Mouse (Mus musculus) left cerebral cortex, postnatal 25 days (tissue): ENCODE measurements around the gene Men1. TPM values are rescaled to one million over a fixed set of nuclear protein-coding genes. Genes with fewer than 3 reads are reported as not detected.

ENCODE experiments used
- DNase-seq, 2 experiments: peaks; one replicate each; pipeline ENCODE4 v3.0.0; 2022; ENCODE audit warnings: low spot score in 2 of 2, mixed read lengths in 1 of 2
- intact Hi-C: fragments of 180-260 bp; cut with DNase I; formaldehyde crosslinking; loops from one replicate; pipeline ENCODE4 v1.15.1; 2025
- total RNA-seq, 2 experiments: library from RNA; stranded (reverse); gene quantifications; 2 replicates each; pipeline ENCODE4 v1.2.3; 2021

Gene Men1
- total RNA-seq, 2 experiments from 2014 or later: 69.7 to 70.0 TPM

DNA sequence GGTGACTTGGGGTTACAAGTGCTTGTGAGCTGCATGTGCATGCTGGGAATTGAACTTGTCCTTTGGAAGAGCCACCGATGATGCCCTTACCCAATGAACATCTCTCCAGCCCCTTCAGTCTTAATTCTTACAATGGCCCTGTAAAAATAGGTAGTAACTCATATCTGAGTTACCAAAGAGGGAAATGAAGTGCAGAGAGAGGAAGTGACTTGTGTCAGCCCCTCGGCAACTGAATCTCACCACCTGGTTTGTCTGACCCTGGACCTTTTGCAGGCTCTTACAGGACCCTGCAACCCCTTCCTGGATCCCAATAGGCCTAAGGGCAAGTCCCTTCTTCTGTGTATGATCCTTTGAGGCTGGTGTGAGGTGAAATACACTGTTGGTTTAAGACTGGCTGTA lies 17.3 kb downstream of the Men1 start:
- intact Hi-C loops: no loop called here
- no peak for DNase-seq

DNA sequence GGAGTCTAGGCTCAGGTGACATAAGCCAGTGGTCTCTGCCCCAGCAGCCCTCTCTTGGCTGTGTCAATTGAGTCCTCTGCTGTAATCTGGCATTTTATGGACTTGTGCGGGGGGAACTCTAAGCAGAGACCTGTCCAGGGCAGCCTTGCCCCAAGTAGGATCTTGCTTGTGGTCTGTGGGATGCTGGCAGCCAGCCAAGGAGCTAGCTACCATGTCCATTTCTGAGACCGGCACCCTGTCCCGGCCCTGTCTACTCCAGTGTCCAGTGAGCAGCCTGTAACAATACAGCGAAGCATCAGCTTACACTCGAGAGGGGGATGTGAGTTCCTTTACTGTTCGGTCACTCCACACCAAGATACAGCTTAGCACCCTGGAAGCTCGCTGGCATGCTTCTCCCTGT lies 19.3 kb downstream of the Men1 start:
- intact Hi-C loops: no loop called here
- DNase-seq: no peak

DNA sequence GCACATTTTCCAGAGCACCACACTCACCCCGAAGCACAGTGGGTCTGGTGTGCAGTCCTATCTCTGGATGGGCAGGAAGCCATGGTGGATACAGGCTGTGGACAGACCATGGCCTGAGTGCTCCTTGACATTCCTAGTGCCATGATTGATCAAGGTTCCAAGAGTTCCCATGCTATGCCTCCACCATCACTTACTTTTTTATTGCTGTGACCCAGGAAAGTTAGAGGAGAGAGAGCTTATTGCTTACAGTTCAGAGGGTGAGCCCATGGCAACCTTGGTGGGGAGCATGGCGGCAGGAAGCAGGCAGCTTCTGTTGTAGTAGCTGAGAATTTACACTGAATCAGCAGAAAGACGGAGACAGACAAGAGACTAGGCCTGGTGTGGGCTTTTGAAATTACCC lies 26.5 kb downstream of the Men1 start:
- intact Hi-C loops: no loop called here
- no peak for DNase-seq

DNA sequence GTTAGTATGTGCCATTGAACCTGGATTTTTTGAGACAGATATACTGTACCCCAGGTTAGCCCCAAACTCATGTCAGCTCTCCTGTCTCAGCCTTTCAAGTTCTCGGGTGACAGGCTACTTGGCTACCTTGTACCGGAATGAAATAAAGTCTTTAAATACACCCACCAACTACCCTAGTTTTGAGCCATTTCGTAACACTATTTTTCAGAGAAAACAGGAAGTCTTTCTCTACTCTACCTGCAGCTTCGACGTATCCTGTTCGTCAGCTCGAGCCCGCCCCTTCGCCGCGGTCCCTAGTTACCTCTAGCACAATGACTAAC lies 28.3 kb downstream of the Men1 start:
- intact Hi-C loops: loop anchor here (2.0 kb wide), 1 partner anchor 28 kb away; the partner anchor contains the start of gene Men1
- DNase-seq: no peak

DNA sequence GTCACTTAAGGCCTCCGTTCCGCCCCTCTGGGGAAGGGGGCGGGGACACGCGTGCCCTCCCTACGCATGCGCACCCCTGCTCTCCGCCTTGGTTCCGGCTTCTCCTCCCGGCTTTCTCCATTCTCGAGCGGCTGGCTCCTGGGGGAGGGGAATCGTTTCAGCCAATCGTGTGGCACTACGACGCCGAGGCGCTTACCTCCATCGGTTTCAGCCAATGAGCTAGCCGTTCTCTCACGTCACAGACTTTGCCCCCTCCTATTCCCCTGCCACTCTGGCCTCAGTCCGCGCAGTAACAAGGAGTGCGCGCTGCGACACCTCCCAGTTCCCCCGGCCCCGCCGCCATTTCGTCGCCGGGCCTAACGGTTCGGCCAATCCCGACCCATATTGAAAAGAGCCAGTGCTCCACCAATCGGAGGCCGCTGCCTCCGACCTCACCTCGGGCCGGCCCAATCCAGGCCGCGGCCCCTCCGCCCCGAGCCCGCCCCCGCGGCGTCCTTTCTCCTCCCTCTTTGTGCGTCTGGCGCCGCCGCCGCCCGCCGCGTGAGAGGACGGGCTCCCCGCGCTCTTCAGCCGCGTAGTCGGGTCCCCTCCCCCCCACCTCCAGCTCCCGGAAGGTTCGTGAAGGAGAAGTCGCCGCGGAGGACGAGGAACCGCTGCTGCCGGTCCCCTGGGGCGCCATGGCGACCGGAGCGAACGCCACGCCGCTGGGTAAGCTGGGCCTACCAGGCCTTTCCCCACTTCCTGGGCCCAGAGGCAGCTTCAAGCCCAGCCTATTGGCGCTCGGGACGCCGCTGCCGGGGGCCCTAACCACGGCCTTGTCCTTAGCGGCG lies 28.8 kb downstream of the Men1 start, which contains the start of gene Sf1:
Gene Sf1 (plus strand): TSS at position 280 of the 830 bp plus-strand sequence.
- intact Hi-C loops: loop anchor here (2.0 kb wide), 1 partner anchor 29 kb away; the partner anchor contains the start of gene Men1
- DNase-seq: peak; percentile 99 to 100

DNA sequence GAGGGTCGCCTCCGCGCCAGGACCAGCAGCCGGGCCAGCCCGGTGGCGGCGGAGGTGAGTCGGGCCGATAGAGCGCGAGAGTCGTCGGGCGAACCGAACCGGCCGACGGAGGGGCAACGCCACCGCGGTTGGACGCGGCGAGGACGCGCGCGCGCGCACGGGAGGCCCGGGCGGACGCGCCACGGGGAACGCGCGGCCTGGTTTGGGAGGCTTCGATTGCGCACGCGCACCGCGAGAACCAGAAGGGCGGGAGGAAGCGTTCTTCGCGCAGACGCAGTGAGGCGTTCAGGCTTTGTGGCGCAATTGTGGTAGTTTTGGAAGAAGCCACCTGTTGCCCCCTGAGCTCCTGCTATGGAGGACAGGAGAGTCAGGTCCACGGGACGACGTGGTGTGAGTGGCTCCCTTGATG lies 29.5 kb downstream of the Men1 start:
- intact Hi-C loops: no loop called here

DNA sequence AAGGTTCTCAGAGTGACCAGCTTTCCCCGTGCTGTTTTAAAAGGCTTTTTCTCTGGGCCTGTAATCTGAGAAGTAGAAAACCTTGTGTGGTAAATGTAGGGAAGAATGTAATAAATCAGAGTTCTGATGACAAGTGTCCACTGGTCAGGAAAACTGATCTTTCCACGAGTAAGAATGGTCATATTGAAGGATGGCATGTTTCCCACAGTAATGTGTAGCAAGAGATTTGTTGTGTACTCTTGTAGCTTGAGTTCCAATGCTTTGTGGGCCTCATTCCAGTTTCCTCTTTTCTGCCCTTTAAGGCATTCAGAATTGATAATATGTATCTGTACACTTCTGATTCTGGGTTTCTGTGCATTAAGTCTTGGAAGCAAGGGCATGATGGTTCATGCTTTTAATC lies 30.1 kb downstream of the Men1 start:
- intact Hi-C loops: no loop called here
- DNase-seq: no peak

More for the DNA sequence above, 29.5 kb downstream of the Men1 start:
- DNase-seq: peak; percentile 90 to 94

DNA sequence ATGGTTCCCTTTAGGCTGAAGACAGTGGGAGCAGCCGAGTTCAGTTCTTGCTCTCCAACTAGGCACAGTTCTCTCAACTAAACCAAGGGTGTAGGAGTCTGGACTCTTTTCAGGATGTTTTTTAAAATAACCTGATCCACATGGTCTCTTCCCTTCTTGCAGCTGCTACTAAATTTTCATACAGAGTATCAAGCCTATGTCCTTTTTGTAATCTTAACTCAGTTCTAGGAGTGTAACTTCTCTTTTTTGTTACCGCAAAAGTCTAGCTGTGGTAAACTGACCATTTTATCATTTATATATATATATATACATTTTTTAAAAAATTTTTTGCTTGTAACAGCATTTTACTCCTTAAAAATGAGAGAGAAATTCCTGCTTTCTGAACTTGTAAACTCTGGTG lies 35.4 kb downstream of the Men1 start:
- DNase-seq: peak in 1 of 2 experiments; percentile 46
- intact Hi-C loops: loop anchor here (5.0 kb wide), 1 partner anchor 47 kb away; the partner anchor contains the start of gene Nrxn2

DNA sequence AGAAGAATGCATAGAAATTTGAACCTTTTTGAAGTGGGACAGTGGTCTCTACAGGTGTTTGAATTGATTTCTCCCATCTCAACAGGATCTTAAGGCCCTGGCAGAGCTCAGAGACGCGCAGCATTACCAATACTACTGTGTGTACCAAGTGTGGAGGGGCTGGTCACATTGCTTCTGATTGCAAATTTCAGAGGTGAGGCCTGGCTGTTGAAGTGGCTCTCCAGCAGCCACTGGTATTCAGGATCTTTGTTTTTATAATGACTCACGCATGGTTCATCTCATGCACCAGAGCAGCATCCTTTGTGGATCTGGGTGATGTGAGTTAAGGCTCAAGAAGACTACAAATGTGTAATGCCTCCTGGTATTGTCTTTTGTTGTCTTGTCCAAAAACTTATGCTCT lies 37.7 kb downstream of the Men1 start:
- DNase-seq: no peak
- intact Hi-C loops: loop anchor here (5.0 kb wide), 1 partner anchor 45 kb away; the partner anchor contains the start of gene Nrxn2

DNA sequence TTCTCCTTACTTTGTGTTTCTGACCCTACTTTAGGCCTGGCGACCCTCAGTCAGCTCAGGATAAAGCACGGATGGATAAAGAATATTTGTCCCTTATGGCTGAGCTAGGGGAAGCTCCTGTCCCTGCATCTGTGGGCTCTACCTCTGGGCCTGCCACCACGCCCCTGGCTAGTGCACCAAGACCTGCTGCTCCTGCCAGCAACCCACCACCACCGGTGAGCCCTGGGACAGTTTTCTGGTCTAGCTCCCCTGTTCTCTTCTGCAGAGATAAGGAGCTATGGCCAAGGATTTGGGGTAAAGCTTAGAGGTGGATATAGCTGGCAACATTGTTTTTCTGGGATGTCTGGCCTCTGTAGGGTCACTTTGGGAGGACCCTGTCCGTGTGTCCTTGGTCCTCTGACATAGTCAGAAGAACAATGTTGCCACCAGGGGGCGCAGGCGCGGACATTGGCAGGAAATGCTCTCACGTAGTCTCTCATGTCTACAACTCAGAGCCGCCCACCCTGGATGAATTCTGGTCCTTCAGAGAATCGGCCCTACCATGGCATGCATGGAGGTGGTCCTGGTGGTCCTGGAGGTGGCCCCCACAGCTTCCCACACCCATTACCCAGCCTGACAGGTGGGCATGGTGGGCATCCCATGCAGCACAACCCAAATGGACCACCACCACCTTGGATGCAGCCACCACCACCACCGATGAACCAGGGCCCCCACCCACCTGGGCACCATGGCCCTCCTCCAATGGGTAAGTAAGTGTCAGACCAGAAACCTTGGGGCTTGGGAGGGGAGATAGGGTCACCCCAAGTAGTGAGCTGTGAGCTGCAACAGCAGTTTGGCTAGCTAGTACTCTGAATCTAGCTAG lies 39.0 kb downstream of the Men1 start:
- peak; percentile 72 to 74 for DNase-seq
- intact Hi-C loops: loop anchor here (5.0 kb wide), 1 partner anchor 44 kb away; the partner anchor contains the start of gene Nrxn2

DNA sequence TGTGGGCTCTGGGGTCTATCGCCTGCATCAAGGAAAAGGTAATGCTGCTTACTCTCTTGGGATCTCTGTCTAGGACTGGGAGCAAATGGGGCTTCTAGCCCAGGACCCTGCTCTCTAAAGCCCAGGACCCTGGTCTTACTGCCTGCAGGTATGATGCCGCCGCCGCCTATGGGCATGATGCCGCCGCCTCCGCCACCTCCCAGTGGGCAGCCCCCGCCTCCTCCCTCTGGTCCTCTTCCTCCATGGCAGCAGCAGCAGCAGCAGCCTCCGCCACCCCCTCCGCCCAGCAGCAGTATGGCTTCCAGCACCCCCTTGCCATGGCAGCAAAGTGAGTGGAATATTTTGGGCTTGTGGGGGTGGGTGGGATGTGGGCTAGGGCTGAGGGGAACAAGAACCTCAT lies 39.8 kb downstream of the Men1 start:
- intact Hi-C loops: loop anchor here (5.0 kb wide), 1 partner anchor 43 kb away; the partner anchor contains the start of gene Nrxn2
- no peak for DNase-seq

DNA sequence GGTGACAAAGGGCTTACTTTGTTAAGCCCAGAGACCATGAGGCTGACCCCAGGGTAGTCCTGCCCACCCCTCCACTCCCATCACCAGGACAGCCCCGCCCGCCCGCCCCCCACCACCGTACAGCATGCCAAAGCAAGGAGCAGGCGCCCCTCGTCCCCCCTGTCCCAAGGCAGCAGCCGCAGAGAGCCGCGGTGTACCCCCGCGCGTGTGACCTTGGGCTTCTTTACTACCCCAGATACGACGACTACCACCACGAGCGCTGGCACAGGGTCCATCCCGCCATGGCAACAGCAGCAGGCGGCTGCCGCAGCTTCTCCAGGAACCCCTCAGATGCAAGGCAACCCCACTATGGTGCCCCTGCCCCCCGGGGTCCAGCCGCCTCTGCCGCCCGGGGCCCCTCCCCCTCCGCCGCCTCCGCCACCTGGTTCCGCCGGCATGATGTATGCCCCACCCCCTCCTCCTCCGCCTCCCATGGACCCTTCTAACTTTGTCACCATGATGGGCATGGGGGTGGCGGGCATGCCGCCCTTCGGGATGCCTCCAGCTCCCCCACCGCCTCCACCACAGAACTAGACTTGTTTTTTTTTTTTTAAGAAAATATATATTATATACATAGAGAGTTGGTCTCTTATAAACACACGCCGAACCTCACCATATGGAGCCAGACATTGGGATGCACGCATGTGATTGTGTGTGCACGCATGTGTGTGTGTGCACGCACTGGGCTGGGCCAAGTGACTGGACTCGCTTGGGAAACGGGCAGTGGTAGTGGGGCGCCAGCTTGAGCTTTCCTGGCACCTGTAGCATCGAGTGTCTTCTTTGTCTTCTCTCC lies 40.9 kb downstream of the Men1 start:
- no peak for DNase-seq
- intact Hi-C loops: no loop called here

DNA sequence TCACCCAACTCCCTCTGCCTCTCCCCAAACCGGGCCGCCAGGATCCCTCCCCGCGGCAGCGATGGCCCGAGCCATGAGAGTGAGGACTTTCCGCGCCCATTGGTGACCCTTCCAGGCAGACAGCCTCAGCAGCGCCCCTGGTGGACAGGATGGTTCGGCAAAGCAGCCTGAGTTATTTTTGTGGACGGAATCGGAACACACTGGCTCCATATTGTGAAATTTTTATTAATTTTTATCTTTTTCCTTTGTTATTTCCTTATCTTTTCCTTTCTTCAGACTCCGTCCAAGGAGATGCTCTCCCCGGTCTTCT lies 41.4 kb downstream of the Men1 start:
- no peak for DNase-seq
- intact Hi-C loops: no loop called here

DNA sequence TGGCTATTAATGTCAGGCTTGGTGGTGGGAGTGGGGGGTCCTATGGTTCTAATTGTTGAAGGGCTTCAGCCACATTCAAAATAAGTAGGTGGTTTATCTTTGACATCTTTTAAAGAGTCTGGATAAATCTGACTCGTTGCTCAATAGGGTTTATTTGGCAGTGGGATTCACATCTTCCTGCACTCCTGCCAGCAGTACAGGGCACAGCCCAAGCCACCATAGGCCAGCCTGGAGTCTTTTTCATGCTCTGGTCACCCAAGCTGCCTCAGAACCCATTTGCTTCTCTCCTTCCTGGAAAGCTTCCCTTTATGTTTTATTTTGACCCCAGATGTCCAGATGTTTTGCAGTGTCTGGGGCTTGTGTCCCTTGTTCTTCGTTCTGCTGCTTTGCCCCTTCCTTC lies 41.9 kb downstream of the Men1 start:
- intact Hi-C loops: no loop called here
- no peak for DNase-seq

DNA sequence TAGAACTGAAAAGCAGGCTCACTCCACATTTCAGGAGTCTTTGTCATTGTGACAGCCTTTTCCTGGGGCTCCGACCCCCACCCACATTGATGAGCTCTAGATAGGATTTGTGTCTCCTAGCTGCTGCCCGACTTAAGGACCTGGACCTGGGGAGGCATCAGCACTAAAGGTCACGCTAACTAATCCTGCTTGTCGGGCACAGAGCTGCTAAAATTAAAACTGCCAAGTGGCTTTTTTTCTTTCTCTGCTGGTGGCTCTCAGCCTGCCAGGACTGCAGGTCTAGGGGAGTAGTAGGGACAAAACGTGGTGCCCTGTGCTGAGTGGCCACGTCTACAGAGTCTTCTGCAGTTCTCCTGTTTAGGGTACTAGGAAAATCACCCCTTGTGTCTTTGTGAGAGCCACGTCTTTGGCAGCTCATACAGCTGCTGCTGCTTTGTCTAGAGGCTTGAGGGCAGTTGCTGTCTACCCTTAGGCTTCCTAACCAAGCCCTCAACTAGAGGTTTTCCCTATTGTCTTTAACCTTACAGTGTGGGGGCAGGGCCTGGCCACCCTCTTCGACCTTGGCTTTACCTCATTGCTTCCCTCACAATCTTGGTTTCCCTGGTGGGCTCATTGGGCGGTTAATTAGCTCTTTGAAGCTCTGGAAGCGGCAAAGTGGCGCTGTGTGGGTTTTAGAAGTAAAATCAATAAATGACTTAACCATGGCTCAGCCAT lies 42.7 kb downstream of the Men1 start:
- no peak for DNase-seq
- intact Hi-C loops: no loop called here

DNA sequence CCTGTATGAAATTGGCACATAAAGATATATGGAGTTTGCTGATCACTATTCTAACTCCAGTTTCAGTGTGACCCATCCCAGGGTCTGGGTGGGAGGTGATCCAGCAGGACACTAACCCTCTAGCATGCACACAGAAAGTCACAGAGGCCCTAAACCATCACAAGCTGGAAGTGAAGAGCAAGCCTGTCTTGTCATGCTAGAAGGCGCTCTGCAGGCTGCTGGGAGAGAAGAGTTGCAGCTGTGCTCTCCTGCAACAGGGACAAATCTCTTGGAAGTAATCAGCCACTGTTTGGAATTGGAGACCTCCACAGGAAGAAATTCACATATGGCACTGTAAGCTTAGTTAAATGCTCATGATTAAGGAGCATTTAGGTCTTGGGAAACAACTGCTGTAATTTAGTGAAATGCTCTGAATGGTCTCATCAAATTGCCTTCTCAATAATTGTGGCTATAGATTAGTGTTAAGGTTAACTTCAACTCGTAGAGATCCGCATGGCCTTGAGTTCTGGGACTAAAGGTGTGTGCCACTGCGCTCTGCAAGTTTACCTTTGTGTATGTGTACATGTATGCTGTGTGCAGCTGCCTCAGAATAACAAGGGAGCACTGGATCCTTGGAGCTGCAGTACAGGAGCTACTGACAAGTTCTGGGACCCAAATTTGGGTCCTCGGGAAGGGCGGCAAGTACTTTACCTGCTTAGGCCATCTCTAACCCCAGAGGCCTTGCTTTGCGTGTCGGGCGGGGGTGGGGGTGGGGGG lies 45.8 kb downstream of the Men1 start:
- intact Hi-C loops: no loop called here
- DNase-seq: no peak

DNA sequence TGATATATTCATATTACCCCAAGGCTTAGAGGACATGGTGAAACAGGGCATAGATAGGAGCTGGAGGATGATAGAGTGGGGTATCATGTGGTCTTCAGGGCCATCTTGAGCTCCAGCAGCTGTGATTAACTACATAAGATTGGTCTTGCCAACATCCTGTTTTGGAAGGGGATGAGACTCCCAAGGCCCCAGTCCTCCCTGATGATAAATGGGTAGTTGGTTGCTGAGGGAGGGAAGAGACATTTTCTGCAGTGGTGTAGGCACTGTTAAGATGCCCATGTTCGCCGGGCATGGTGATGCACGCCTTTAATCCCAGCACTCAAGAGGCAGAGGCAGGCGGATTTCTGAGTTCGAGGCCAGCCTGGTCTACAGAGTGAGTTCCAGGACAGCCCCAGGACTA lies 46.5 kb downstream of the Men1 start:
- intact Hi-C loops: no loop called here

DNA sequence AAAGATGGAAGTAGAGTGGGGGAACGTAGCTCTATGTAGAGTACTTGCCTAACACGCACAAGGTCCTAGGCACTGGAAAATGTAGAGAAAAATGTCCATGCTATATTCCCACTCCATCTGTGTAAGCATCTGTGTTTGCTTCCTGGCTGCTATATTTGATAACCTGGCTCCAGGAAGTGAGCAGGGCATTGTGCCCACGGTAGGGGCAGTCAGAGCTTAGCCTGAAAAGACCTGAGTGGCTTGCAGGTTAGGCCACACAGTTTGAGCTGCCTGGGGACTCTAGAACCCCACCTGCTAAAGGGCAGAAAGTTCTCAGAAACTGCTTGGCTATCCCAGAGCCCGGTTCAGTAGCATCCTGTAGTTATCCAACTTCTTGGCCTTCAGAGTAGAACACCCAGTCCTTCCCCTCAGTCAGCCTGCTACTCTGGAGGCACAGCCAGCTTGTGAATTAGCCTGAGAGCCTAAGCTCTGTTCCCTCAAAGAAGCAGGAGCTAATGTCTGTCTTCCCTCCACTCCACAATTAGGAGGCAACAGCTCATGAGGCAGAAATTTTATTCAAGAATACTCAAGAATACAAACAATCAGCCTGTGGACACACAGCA lies 47.6 kb downstream of the Men1 start:
- intact Hi-C loops: no loop called here
- DNase-seq: no peak

More for the DNA sequence above, 46.5 kb downstream of the Men1 start:
- no peak for DNase-seq
